9 mouse cellular contexts compared by ENCODE assay signal in the genomic region with DNA sequence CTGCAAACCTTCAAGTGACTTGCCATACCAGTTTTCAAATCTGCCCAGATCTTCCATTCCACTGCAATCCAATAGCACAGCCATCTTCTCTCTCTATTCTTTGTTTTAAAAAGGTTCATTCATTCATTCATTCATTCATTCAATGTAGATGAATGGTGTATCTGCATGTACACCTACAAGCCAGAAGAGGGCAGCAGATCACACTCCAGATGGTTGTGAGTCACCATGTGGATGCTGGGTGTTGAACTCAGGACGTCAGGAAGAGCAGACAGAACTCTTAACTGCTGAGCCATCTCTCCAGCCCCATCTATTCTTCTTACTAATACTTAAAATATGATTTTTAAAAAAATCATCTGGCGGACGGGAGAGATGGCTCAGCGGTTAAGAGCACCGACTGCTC. TPM values are rescaled to one million over a fixed set of nuclear protein-coding genes. Genes with fewer than 3 reads are reported as not detected.
DNase-seq lines count a peak whose midpoint lies in the region; ATAC-seq lines count a peak whose summit lies in the region.
"Had no signal": no experiment of that assay in that cellular context is flagged by ENCODE, and none has a peak within 500 bp of the region (broad histone marks: within the 10 kb centered on the region; RNA-seq: fewer than 3 reads in every experiment).

No protein-coding gene starts in this region.

- WGBS in forebrain, embryonic 14.5 days, result 67% methylated on average over 5 of the region's 5 CpGs
- 64% methylated on average over 5 of the region's 5 CpGs for WGBS in forebrain, embryonic 15.5 days

- H3K4me1 ChIP-seq in forebrain, embryonic 14.5 days (ENCODE audit: control insufficient read depth, insufficient read depth, low read length), result no peaks in the 10 kb centered on the region
- H3K4me1 ChIP-seq in forebrain, embryonic 15.5 days, result no peaks in the 10 kb centered on the region
- H3K4me1 ChIP-seq: hindbrain, embryonic 13.5 days had no signal

- DNase-seq in forebrain, embryonic 14.5 days (ENCODE audit: low spot score), result peak; percentile 22
- peak; percentile 15 for DNase-seq in lung, postnatal 36 days
- DNase-seq in lung, postnatal 14 days, result no peak
- peak; percentile 80 for DNase-seq in ZHBTc4 (ENCODE audit: low read depth, low spot score)
- DNase-seq in retina, postnatal 1 day, result peak; percentile 32
- no peak for DNase-seq in right cerebral cortex, postnatal 4 days
- no peak for DNase-seq in kidney, postnatal 14 days

- no peak overlapping the region for H3K4me3 ChIP-seq in forebrain, embryonic 14.5 days (ENCODE audit: low read depth, low read length)
- no peak overlapping the region for H3K4me3 ChIP-seq in forebrain, embryonic 15.5 days
- H3K4me3 ChIP-seq: hindbrain, embryonic 13.5 days had no signal

- H3K36me3 ChIP-seq in forebrain, embryonic 14.5 days (ENCODE audit: control insufficient read depth, insufficient read depth, low read length), result no peaks in the 10 kb centered on the region
- no peaks in the 10 kb centered on the region for H3K36me3 ChIP-seq in forebrain, embryonic 15.5 days
- H3K36me3 ChIP-seq: hindbrain, embryonic 13.5 days had no signal

- no peak overlapping the region for H3K9ac ChIP-seq in forebrain, embryonic 14.5 days (ENCODE audit: low read length)
- no peak overlapping the region for H3K9ac ChIP-seq in forebrain, embryonic 15.5 days (replicated peaks)
- H3K9ac ChIP-seq: hindbrain, embryonic 13.5 days had no signal

- no peak overlapping the region for H3K4me2 ChIP-seq in forebrain, embryonic 14.5 days (ENCODE audit: low read length)
- no peak overlapping the region for H3K4me2 ChIP-seq in forebrain, embryonic 15.5 days (replicated peaks)
- H3K4me2 ChIP-seq: hindbrain, embryonic 13.5 days had no signal

- H3K27ac ChIP-seq in forebrain, embryonic 14.5 days (ENCODE audit: low read depth, low read length), result no peak overlapping the region
- no peak overlapping the region for H3K27ac ChIP-seq in forebrain, embryonic 15.5 days (replicated peaks)
- H3K27ac ChIP-seq: hindbrain, embryonic 13.5 days had no signal

- no peak for ATAC-seq in forebrain, embryonic 14.5 days
- ATAC-seq in forebrain, embryonic 15.5 days (replicated peaks), result no peak

- H3K27me3 ChIP-seq in forebrain, embryonic 14.5 days (replicated peaks; ENCODE audit: control insufficient read depth, insufficient read depth, low read length), result no peaks in the 10 kb centered on the region; the same call in 1 of the 2 replicates
- H3K27me3 ChIP-seq in forebrain, embryonic 15.5 days, result no peaks in the 10 kb centered on the region

- H3K9me3 ChIP-seq in forebrain, embryonic 14.5 days (replicated peaks; ENCODE audit: control insufficient read depth, low read length), result no peaks in the 10 kb centered on the region
- H3K9me3 ChIP-seq in forebrain, embryonic 15.5 days, result no peaks in the 10 kb centered on the region
- H3K9me3 ChIP-seq: hindbrain, embryonic 13.5 days had no signal

RNA-seq across cellular contexts. Expression of a gene that starts 8.6 kb away (rescaled TPM):
- polyA plus RNA-seq in forebrain, embryonic 14.5 days (2014; fragmentation: Nextera tagmentation; extraction: Ambion mirVana), result 23.9 and 27.7 TPM in 2 replicates
- 30.4 and 32.6 TPM in 2 replicates for polyA plus RNA-seq in forebrain, embryonic 15.5 days (2015; fragmentation: Nextera tagmentation; extraction: Ambion mirVana)

RNA-seq across cellular contexts. Expression of a gene that starts 39.5 kb away (rescaled TPM):
- 394 and 418 TPM in 2 replicates for polyA plus RNA-seq in forebrain, embryonic 14.5 days (2014; fragmentation: Nextera tagmentation; extraction: Ambion mirVana)
- polyA plus RNA-seq in forebrain, embryonic 15.5 days (2015; fragmentation: Nextera tagmentation; extraction: Ambion mirVana), result 350 and 358 TPM in 2 replicates

Comparison
In these comparisons a context has a peak if more than half of its experiments do, and no peak if none do; other contexts are left out.
1. DNase-seq: peak in forebrain, embryonic 14.5 days (single experiment), lung, postnatal 36 days (single experiment), ZHBTc4 (single experiment) and retina, postnatal 1 day (single experiment); none in lung, postnatal 14 days (single experiment), right cerebral cortex, postnatal 4 days (single experiment) and kidney, postnatal 14 days (single experiment).